Mouse (Mus musculus) embryonic fibroblast, embryonic 13.5 days (primary cell): ENCODE data around the gene C2cd4b.

Experiments
- CTCF ChIP-seq: IDR thresholded peaks from 2 replicates; pipeline ENCODE4 v1.5.1; 2011; ENCODE audit warnings: mild to moderate bottlenecking, control low read depth, low read length, moderate library complexity, borderline replicate concordance; ENCODE audit not compliant: insufficient read depth
- POLR2A ChIP-seq: IDR thresholded peaks from 2 replicates; pipeline ENCODE4 v1.6.1; 2011; ENCODE audit warnings: low read depth, mild to moderate bottlenecking, control low read depth, low read length, moderate library complexity

DNA sequence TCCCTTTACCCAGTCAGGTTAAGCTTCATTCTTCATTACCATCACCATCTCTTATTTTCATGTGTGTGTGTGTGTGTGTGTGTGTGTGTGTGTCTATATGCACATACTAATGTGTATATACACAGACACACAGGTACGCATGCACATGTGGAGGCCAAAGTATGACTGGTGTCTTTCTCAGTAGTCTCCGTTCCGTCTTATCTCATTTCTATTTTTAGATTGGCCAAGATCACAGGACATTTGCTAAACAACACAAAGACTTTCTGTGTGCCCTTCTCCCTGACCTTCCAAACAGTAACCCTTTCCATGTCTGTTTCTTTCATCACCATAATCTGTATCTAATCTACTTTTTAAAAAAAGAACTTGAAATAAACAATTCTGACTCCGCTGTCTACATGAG lies 7.2 kb downstream of the C2cd4b start:
- TF ChIP-seq CTCF: no peak
- TF ChIP-seq POLR2A: no peak
